Mouse (Mus musculus) kidney, adult 2 months (tissue): ENCODE results near the gene Ano4.

Experiments
- CTCF ChIP-seq: fragments of 200-500 bp; conservative IDR thresholded peaks from 2 replicates; pipeline ENCODE4 v1.5.1; 2011; ENCODE audit warnings: low read depth, mild to moderate bottlenecking, control low read depth, low read length, moderate library complexity, mixed read lengths; ENCODE audit not compliant: insufficient read depth, insufficient read length
- POLR2A ChIP-seq: fragments of 200-500 bp; IDR thresholded peaks from one replicate; pipeline ENCODE4 v1.6.1; 2011; ENCODE audit warnings: low read depth, low read length, control low read depth

DNA sequence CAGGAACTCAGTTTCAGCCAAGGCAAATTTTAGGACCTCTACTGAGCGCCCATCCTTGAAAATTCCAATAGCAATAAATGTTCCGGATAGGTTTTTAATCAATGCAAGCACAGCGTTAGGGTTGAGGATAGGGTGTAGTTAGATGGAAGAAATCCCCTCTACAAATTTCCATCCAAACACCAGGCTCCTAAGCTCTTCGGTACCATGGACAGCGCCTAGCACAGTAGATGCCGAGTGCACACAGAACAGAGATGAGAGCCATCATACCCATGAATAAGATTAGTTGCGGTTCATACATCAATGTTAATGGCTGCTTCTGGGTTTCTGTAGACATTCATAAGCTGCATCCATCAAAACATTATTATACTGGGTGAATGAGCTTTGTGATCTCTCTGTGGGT lies 120.0 kb downstream of the Ano4 start:
- TF ChIP-seq CTCF (no peak), POLR2A (no peak)
